Mouse (Mus musculus) adrenal gland, postnatal 4 days (tissue): ENCODE results near the gene Scd4. TPM values are rescaled to one million over a fixed set of nuclear protein-coding genes. Genes with fewer than 3 reads are reported as not detected.
A peak's percentile ranks its signal among the peaks of the same experiment; 100 is the strongest.

ENCODE experiments used
- DNase-seq, 2 experiments: peaks; one replicate each; pipeline ENCODE4 v3.0.0; 2021 to 2022; ENCODE audit warnings: low spot score in 2 of 2, mixed read lengths in 2 of 2
- microRNA-seq: library from miRNA; unstranded; fragments of <30 nt; microRNA quantifications from one replicate; pipeline ENCODE4 v1.2.0, GENCODE M21; 2021
- total RNA-seq, 2 experiments: library from RNA; stranded (reverse); gene quantifications; 2 replicates each; pipeline ENCODE4 v1.2.3; 2021

Scd4 gene
- total RNA-seq, 2 experiments from 2014 or later, result 2.0 to 2.2 TPM

DNA sequence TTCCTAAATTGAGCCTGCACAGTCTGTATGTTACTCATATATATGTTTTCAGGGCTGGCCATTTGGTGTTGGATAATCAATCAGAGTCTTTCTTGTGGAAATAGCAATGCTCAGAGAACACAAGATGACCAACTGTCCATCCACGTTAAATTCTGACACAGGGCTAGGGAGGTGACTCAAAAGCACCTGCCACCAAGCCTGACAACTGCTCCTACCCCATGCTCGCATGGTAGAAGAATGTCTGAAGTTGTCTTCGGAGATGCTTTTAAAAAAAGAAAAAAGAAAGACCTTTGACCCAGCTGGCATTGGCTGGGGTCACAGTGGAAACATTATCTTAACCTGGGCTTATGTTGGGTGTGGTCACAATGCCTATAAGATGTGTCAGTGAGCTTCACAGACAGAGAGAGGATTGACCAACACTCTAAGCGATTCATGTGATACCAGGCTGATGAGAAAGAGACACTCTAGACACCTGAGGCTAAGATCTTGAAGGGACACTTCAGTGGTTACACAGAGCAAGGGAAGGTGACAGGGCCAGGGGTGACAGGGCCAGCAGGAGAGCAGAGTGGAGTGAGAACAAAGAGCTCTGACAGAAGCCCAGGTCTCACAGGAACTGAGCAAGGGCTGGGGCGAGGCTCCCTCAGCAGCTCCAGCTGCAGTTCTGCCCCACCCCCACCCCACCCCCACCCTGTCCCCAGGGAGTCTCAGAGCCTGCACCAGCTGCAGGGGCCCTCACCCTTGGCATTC is 44.9 kb downstream of the Scd4 start:
- DNase-seq, result no peak

DNA sequence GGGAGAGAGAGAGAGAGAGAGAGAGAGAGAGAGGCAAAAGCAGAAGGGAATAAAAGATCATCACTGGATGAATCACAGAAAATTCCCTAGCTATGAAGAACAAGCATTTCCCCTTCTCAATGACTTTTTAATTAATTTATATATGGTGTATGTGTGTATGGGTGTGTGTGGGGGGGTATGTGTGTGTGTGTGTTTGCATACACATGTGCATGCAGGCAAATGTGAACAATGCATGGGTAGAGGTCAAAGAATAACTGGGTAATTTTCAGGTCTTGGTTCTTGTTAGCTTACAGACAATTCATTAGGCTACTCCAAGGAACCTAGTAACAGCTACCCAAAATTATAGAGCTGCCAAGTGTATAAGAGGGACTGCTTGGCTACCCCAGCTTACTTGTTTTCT is 46.2 kb downstream of the Scd4 start:
- DNase-seq, result no peak

GRCm38 (mm10) chr19:44380065-44380464 is 47.2 kb downstream of the Scd4 start:
- no peak for DNase-seq

DNA sequence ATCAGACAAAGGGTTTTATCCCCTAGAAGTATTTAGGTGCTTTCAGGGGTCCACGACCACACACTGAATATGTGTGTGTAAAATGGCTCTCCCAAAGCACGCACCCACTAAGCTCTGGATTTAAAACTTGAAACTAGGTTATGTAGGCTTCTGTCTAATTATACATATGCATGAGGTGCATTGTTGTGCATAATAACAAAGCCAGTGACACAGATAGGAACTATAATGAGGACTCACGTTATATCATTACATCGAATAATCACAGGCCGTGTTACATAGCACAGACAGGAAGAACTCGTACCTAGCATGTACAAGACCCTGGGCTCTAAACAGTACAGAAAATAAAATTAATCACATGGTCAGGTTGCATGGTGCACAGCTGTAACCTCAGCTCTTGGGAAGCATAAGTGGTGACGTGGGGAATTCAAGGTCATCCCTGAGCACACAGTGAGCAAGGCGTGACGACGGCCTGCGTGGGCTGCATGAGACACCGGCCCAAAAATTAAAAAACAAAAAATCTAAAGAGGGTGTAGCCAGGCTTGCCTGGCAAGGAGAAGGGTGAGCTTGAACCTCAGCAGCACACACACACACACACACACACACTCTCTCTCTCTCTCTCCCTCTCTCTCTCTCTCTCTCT is 49.9 kb downstream of the Scd4 start:
- no peak for DNase-seq

GRCm38 (mm10) chr19:44385887-44386498 is 53.1 kb downstream of the Scd4 start:
- DNase-seq, result no peak

GRCm38 (mm10) chr19:44387089-44387671 is 54.3 kb downstream of the Scd4 start:
- no peak for DNase-seq

DNA sequence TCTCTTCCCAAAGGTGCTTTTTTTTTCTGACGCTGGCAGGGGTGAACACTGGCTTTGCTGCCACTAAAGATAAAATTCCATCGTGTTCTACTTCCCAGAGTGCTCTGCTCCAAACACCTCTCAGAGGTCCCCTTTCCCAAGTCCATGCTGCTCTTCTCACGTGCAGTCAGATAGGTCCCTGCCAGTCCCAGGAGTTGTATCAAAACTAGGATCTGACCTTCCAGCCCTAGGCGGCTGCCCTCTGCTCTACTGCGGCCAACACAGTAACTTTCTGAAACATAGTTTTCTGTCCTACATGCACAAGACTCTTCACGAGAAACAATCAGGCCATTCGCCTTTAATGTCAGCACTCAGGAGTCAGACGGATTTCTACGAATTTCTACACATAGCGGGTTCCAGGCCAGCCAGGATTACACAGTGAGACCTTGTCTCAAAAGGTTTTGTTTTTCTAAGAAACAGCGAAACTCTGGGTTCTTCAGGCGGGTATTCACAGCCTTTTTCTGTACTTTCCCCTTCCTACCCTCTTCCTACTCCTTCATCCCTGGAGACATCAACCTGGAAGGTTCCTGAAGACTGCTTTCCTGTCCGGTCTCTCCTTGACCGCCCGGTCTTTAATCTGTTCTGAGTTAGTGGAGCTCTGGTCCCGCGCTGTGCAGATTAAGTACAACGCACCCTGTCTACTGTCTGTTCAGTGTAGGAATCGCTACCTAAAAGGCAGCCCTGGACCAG is 55.0 kb downstream of the Scd4 start:
- DNase-seq, result no peak

DNA sequence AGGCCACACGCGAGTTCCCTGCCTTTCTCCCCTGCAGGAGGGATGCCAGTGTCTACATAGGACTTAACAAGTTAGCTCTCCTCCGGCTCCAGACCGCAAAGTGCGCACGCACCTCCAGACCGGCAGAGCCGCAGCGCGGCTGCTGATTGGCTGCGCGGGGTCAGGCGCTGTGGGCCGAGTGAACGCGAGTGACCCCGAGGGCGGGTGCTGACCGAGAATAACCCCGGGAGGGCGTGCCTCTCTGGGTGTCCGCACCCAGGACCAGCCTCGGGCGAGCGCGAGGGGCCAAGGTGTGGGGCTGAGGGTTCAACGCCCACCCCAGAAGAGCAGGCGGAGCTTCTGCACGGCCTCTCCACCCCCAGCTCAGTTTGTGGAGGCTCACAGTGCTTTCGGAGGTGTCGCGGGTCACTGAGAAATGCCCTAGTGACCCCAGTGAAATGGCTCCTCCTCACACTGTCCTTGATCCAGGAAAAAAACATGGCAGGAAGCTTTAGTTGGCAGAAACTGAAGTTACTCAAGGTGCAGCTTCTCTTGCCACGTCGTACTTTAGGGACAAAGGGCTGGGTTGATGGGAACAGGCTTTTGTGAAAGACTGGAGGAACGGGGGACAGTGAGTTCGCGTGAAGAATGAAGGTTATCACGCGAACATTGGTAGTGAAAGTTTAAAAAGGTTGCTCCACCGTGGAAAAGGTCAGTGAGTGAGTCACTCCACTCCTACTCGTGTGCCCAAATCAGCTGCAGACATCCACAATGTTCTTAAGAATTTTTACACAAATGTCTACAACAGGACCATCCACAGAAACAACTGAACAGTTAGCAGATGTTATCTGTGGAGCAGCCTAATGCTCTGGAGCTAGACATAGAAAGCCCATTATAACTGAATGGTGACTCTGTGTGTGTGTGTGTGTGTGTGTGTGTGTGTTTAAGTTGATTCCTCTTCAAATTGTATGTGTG is 55.9 kb downstream of the Scd4 start:
- peak; percentile 91 to 92 for DNase-seq

GRCm38 (mm10) chr19:44389507-44389906 is 56.6 kb downstream of the Scd4 start:
- DNase-seq, result no peak

DNA sequence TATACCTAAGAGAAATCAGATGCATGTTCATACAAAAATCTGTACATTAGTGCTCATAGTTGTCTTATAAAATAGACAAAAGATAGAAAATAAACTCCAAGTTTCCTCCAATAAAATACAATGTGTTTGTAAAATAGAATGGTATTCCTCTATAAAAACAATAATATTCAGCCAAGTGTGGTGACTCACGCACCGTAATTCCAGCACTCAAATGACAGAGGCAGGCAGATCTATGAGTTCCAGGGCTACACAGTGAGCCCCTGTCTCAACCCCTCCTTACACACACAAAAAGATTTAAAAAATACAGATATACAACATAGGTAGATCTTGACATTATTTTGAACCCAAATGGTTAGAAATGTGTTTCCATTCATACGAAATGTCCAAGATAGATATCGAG is 59.0 kb downstream of the Scd4 start:
- DNase-seq, result no peak

- no peak for DNase-seq
These were observed 59.6 kb downstream of the Scd4 start for GRCm38 (mm10) chr19:44392339-44393009.

DNA sequence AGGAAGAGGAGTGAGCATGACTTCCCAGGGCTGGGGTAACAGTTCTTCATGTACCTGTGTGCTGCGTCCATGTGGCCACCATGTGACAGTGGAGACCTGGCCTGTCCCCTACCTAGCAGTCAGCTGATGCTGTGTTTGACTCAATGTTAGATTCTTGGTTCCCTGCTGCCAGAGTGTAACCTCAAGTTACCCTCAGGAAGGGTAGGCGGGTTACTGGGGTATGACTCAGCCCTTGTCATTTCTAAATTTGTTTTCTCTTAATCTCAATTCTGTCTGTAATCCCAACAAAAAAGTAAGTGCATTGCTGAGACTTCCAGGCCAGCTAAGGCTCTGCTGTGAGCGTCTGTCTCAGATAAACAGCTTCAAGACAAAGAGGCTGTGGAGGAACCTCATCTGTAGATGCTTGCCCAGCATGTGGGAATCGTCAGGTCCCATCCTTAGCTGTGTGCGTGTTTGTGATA is 61.1 kb downstream of the Scd4 start:
- DNase-seq, result no peak

DNA sequence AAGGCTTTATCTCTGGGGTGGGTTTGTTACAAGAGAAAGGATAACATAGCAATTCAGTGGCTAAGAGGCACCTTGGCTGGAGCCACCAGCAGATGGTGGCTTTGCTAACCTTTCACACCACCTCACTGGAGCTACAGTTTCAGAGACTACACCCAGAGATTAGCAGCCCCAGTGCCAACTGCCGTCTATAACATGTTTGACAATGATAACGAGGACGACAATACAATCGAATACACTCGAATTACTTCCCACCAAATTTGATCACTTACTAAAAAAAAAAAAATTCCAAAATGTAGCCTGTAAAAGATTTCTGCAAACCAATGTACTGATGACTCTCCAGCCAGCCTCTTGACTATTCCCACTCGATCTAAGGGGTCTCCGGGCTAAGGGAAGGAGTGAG is 62.1 kb downstream of the Scd4 start:
- DNase-seq, result no peak

Small RNA genes lying within 50 kb of the gene (microRNA-seq; reads per million reads assigned to microRNA genes)
- gene Mir5114, result 3.2 reads per million, percentile 8 among the genes with 10 or more reads in this experiment

Other genes starting within 250 kb of the Scd4 start
- 10 to 100 TPM; 54.5 to 58.7 TPM for gene Chuk, start 225.6 kb upstream of the Scd4 start, total RNA-seq
- gene Cwf19l1, start 197.2 kb upstream of the Scd4 start, total RNA-seq, result 10 to 100 TPM; 33.9 to 34.4 TPM
- 10 to 100 TPM; 44.9 to 50.0 TPM for gene Bloc1s2, start 186.6 kb upstream of the Scd4 start, total RNA-seq
- gene Pkd2l1, start 140.7 kb upstream of the Scd4 start, total RNA-seq, result under 1 TPM in 1 of 2 experiments, not detected in 1; 0.08 TPM
- gene Scd3, start 129.8 kb upstream of the Scd4 start, total RNA-seq, result under 1 TPM; 0.17 to 0.68 TPM
- 100 to 1,000 TPM; 412 to 445 TPM for gene Scd2, start 39.4 kb upstream of the Scd4 start, total RNA-seq
- gene Scd1, start 74.8 kb downstream of the Scd4 start, total RNA-seq, result 100 to 1,000 TPM; 121 to 159 TPM
- under 1 TPM; 0.08 to 0.14 TPM for gene Wnt8b, start 160.4 kb downstream of the Scd4 start, total RNA-seq
- 1 to 10 TPM; 4.5 to 5.8 TPM for gene Sec31b, start 212.8 kb downstream of the Scd4 start, total RNA-seq
- gene Gm20538, start 219.7 kb downstream of the Scd4 start, total RNA-seq, result not detected
- gene Ndufb8, start 222.3 kb downstream of the Scd4 start, total RNA-seq, result 100 to 1,000 TPM; 411 to 441 TPM
- 10 to 100 TPM; 45.1 to 45.5 TPM for gene Hif1an, start 229.8 kb downstream of the Scd4 start, total RNA-seq